ENCODE assay signal across 9 mouse cellular contexts in genomic region chr5:136703751-136704150, GRCm38 (mm10). TPM values are rescaled to one million over a fixed set of nuclear protein-coding genes. Genes with fewer than 3 reads are reported as not detected.
DNase-seq lines count a peak whose midpoint lies in the region; ATAC-seq and TF ChIP-seq lines count a peak whose summit lies in the region.
"Had no signal": no experiment of that assay in that cellular context is flagged by ENCODE, and none has a peak within 500 bp of the region (broad histone marks: within the 10 kb centered on the region; RNA-seq: fewer than 3 reads in every experiment).

No protein-coding gene starts in this region.

- no peak overlapping the region for H3K4me2 ChIP-seq in liver, embryonic 12.5 days

- no peaks in the 10 kb centered on the region for H3K4me1 ChIP-seq in liver, embryonic 12.5 days
- H3K4me1 ChIP-seq in liver, adult 2 months (ENCODE audit: control insufficient read depth, insufficient read depth, low read length) = no peaks in the 10 kb centered on the region

- DNase-seq in liver = peak; percentile 66
- DNase-seq in brain, embryonic 14.5 days (ENCODE audit: low read depth) = peak; percentile 21
- peak; percentile 75 for DNase-seq in kidney, adult 9 months
- DNase-seq in liver, adult 2 months (ENCODE audit: extremely low read depth, low read depth, low spot score) = peak; percentile 33
- peak; percentile 50 for DNase-seq in retina, adult 2 months (ENCODE audit: low read depth, low spot score)
- peak; percentile 59 to 88 for DNase-seq in thymus, postnatal 10 days (ENCODE audit: low spot score in 2 of 2)

- H3K9me3 ChIP-seq in liver, embryonic 12.5 days (replicated peaks) = no peaks in the 10 kb centered on the region

- no peak for ATAC-seq in liver, embryonic 12.5 days
- peak; percentile 57; the same call in 1 of the 2 replicates for ATAC-seq in frontal cortex, adult (ENCODE audit: low TSS enrichment)

- H3K4me3 ChIP-seq in liver, embryonic 12.5 days = no peak overlapping the region
- no peak overlapping the region for H3K4me3 ChIP-seq in liver, adult 2 months (ENCODE audit: insufficient read depth, low read depth, low read length)
- H3K4me3 ChIP-seq: erythroblast, embryonic 14.5 days had no signal

- H3K79me2 ChIP-seq in liver, adult 2 months (ENCODE audit: control insufficient read depth, insufficient read depth, low read length) = no peaks in the 10 kb centered on the region

- no peaks in the 10 kb centered on the region for H3K36me3 ChIP-seq in liver, embryonic 12.5 days
- H3K36me3 ChIP-seq in liver, adult 2 months (ENCODE audit: control insufficient read depth, insufficient read depth, low read length) = no peaks in the 10 kb centered on the region

- no peak overlapping the region for H3K9ac ChIP-seq in liver, embryonic 12.5 days
- H3K9ac ChIP-seq in liver, adult 2 months (ENCODE audit: low read depth, low read length) = no peak overlapping the region

- peak; percentile 62; the same call in 1 of the 2 replicates for TF ChIP-seq CTCF in brain, embryonic 14.5 days (IDR thresholded peaks at IDR 0.05; ENCODE audit: borderline replicate concordance, extremely low read depth, insufficient read depth, insufficient read length)
- TF ChIP-seq CTCF in liver, adult 2 months (IDR thresholded peaks at IDR 0.05; ENCODE audit: low read depth, low read length) = peak; percentile 82

- H3K27me3 ChIP-seq in liver, embryonic 12.5 days (replicated peaks) = no peaks in the 10 kb centered on the region
- no peaks in the 10 kb centered on the region for H3K27me3 ChIP-seq in liver, adult 2 months (ENCODE audit: control insufficient read depth, insufficient read depth, low read length)

- 25% methylated on average over 3 of the region's 3 CpGs for WGBS in liver, embryonic 12.5 days (ENCODE audit: insufficient replicate concordance)
- WGBS in liver, adult 2 months = 32% methylated on average over 3 of the region's 3 CpGs

- no peak overlapping the region for H3K27ac ChIP-seq in liver, embryonic 12.5 days
- no peak overlapping the region for H3K27ac ChIP-seq in liver, adult 2 months (replicated peaks; ENCODE audit: insufficient read depth, low read depth, low read length)

- TF ChIP-seq POLR2A in brain, embryonic 14.5 days (IDR thresholded peaks at IDR 0.05; ENCODE audit: borderline replicate concordance, extremely low read depth, insufficient read depth, insufficient read length, poor library complexity, severe bottlenecking) = no peak
- TF ChIP-seq POLR2A in liver, adult 2 months (IDR thresholded peaks at IDR 0.05; ENCODE audit: extremely low read depth, insufficient read depth, low read length) = no peak

RNA-seq across cellular contexts. Expression of gene Myl10, which starts 10.8 kb away (rescaled TPM):
- polyA plus RNA-seq in liver, embryonic 12.5 days (2016; fragmentation: Nextera tagmentation; extraction: Ambion mirVana) = not detected in 2 replicates
- not detected in 2 replicates for polyA plus RNA-seq in brain, embryonic 14.5 days (2012; rRNA removed)
- not detected in 2 replicates for total RNA-seq in liver, adult 2 months (2014; rRNA removed)
- not detected in 2 replicates for polyA plus RNA-seq in liver, adult 2 months (2012; rRNA removed)
- polyA plus RNA-seq: erythroblast, embryonic 14.5 days had no signal

Comparison
In these comparisons a context has a peak if more than half of its experiments do, and no peak if none do; other contexts are left out.
1. DNase-seq: peak in every context shown above with its lines; median percentile 75 in kidney, adult 9 months; 74 in thymus, postnatal 10 days; 66 in liver; 50 in retina, adult 2 months; 33 in liver, adult 2 months; 21 in brain, embryonic 14.5 days.